In the genomic region with DNA sequence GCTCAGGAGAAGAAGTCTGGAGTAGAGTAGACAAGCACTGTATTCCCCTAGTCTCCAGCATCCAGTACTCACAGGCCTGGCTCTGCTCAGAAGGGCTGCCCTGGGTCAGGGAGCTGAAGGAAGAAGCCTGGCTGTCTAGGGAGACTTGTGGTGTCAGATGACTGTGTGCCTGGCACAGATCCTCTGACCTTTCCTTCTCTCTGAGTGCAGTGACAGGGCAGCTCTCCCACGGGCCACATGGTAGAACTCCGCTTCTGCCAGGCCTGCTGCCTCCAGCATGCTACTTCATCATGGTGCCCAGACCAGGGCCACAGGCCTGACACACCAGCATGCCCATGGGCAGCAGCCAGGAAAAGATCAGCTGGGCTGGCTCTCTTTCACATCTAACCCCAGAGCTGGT, we compare ENCODE assay signal across 8 mouse cellular contexts. TPM values are rescaled to one million over a fixed set of nuclear protein-coding genes. Genes with fewer than 3 reads are reported as not detected.
DNase-seq lines count a peak whose midpoint lies in the region; ATAC-seq and TF ChIP-seq lines count a peak whose summit lies in the region.

No protein-coding gene starts in this region.

- no peaks in the 10 kb centered on the region for H3K36me3 ChIP-seq in intestine, embryonic 16.5 days (ENCODE audit: control insufficient read depth, insufficient read depth, low read length)
- peaks cover 60% of the 10 kb centered on the region for H3K36me3 ChIP-seq in thymus, adult 2 months (ENCODE audit: control insufficient read depth, insufficient read depth, low read length)
- peaks cover 33% of the 10 kb centered on the region for H3K36me3 ChIP-seq in hindbrain, embryonic 10.5 days
- peaks cover 60% of the 10 kb centered on the region for H3K36me3 ChIP-seq in forebrain, embryonic 13.5 days (ENCODE audit: poor library complexity, severe bottlenecking)

- H3K4me2 ChIP-seq in intestine, embryonic 16.5 days (ENCODE audit: low read depth, low read length), result no peak overlapping the region
- H3K4me2 ChIP-seq in forebrain, embryonic 13.5 days, result no peak overlapping the region

- H3K27me3 ChIP-seq in intestine, embryonic 16.5 days (replicated peaks; ENCODE audit: control insufficient read depth, insufficient read depth, low read length), result no peaks in the 10 kb centered on the region
- no peaks in the 10 kb centered on the region for H3K27me3 ChIP-seq in thymus, adult 2 months (ENCODE audit: control insufficient read depth, insufficient read depth, low read length)
- no peaks in the 10 kb centered on the region for H3K27me3 ChIP-seq in hindbrain, embryonic 10.5 days (ENCODE audit: insufficient read depth, poor library complexity, severe bottlenecking)
- no peaks in the 10 kb centered on the region for H3K27me3 ChIP-seq in forebrain, embryonic 13.5 days

- TF ChIP-seq POLR2A in thymus, adult 2 months (IDR thresholded peaks at IDR 0.05; ENCODE audit: control insufficient read depth, extremely low read depth, insufficient read depth, low read length, poor library complexity), result no peak

- WGBS in intestine, embryonic 16.5 days, result 81% methylated on average over 2 of the region's 2 CpGs
- 82% methylated on average over 2 of the region's 2 CpGs for whole genome bisulfite sequencing in thymus, adult 2 months
- WGBS in hindbrain, embryonic 10.5 days, result 67% methylated on average over 2 of the region's 2 CpGs
- 89% methylated on average over 2 of the region's 2 CpGs for WGBS in forebrain, embryonic 13.5 days

- no peak overlapping the region for H3K9ac ChIP-seq in intestine, embryonic 16.5 days (ENCODE audit: low read depth, low read length)
- H3K9ac ChIP-seq in forebrain, embryonic 13.5 days, result no peak overlapping the region

- no peaks in the 10 kb centered on the region for H3K9me3 ChIP-seq in intestine, embryonic 16.5 days (ENCODE audit: control insufficient read depth, low read length)
- no peaks in the 10 kb centered on the region for H3K9me3 ChIP-seq in hindbrain, embryonic 10.5 days
- H3K9me3 ChIP-seq in forebrain, embryonic 13.5 days (replicated peaks), result no peaks in the 10 kb centered on the region

- H3K4me3 ChIP-seq in intestine, embryonic 16.5 days (ENCODE audit: low read length), result no peak overlapping the region
- no peak overlapping the region for H3K4me3 ChIP-seq in thymus, adult 2 months (ENCODE audit: control insufficient read depth, insufficient read depth, low read length)
- H3K4me3 ChIP-seq in hindbrain, embryonic 10.5 days, result no peak overlapping the region
- no peak overlapping the region for H3K4me3 ChIP-seq in forebrain, embryonic 13.5 days

- ATAC-seq in intestine, embryonic 16.5 days, result no peak
- ATAC-seq in forebrain, embryonic 13.5 days, result no peak

- H3K4me1 ChIP-seq in intestine, embryonic 16.5 days (ENCODE audit: control insufficient read depth, insufficient read depth, low read length), result peaks cover 37% of the 10 kb centered on the region
- peaks cover 48% of the 10 kb centered on the region for H3K4me1 ChIP-seq in thymus, adult 2 months (replicated peaks; ENCODE audit: control insufficient read depth, insufficient read depth, low read length)
- H3K4me1 ChIP-seq in hindbrain, embryonic 10.5 days (replicated peaks), result peaks cover 17% of the 10 kb centered on the region
- no peaks in the 10 kb centered on the region for H3K4me1 ChIP-seq in forebrain, embryonic 13.5 days

- peak; percentile 43 for DNase-seq in embryo, embryonic 10 days (ENCODE audit: low spot score)
- DNase-seq in embryo, embryonic 11 days, result no peak
- peak; percentile 74 for DNase-seq in 3T3-L1 (ENCODE audit: low read depth, low spot score)
- DNase-seq in cerebellum, postnatal 10 days, result peak; percentile 77 to 82
- DNase-seq in thymus, adult 2 months, result no peak
- no peak for DNase-seq in hindbrain, embryonic 10.5 days (ENCODE audit: low spot score)

- TF ChIP-seq CTCF in thymus, adult 2 months (IDR thresholded peaks at IDR 0.05; ENCODE audit: borderline replicate concordance, control insufficient read depth, extremely low read depth, insufficient read depth, low read length, poor library complexity), result no peak

- H3K27ac ChIP-seq in intestine, embryonic 16.5 days (ENCODE audit: low read length), result peak overlapping the region; percentile 12; the same call in 1 of the 2 replicates
- H3K27ac ChIP-seq in thymus, adult 2 months (ENCODE audit: control insufficient read depth, insufficient read depth, low read length), result no peak overlapping the region
- H3K27ac ChIP-seq in hindbrain, embryonic 10.5 days, result no peak overlapping the region
- no peak overlapping the region for H3K27ac ChIP-seq in forebrain, embryonic 13.5 days

RNA-seq across cellular contexts. Expression of a gene that starts 22.0 kb away (rescaled TPM):
- polyA plus RNA-seq in intestine, embryonic 16.5 days (2015; fragmentation: Nextera tagmentation; extraction: Ambion mirVana), result 84.2 and 98.1 TPM in 2 replicates
- polyA plus RNA-seq in thymus, adult 2 months (2012; rRNA removed), result 99.7 and 108 TPM in 2 replicates
- 68.8 and 80.6 TPM in 2 replicates for polyA plus RNA-seq in hindbrain, embryonic 10.5 days (2016; fragmentation: Nextera tagmentation; extraction: Ambion mirVana)
- 70.0 and 70.8 TPM in 2 replicates for polyA plus RNA-seq in forebrain, embryonic 13.5 days (2015; fragmentation: Nextera tagmentation; extraction: Ambion mirVana)

RNA-seq across cellular contexts. Expression of a gene that starts 34.4 kb away (rescaled TPM):
- polyA plus RNA-seq in intestine, embryonic 16.5 days (2015; fragmentation: Nextera tagmentation; extraction: Ambion mirVana), result 22.0 and 27.7 TPM in 2 replicates
- 207 and 214 TPM in 2 replicates for polyA plus RNA-seq in thymus, adult 2 months (2012; rRNA removed)
- polyA plus RNA-seq in hindbrain, embryonic 10.5 days (2016; fragmentation: Nextera tagmentation; extraction: Ambion mirVana), result 5.2 and 7.1 TPM in 2 replicates
- 11.3 and 11.7 TPM in 2 replicates for polyA plus RNA-seq in forebrain, embryonic 13.5 days (2015; fragmentation: Nextera tagmentation; extraction: Ambion mirVana)

RNA-seq across cellular contexts. Expression of a gene that starts 52.5 kb away (rescaled TPM):
- polyA plus RNA-seq in intestine, embryonic 16.5 days (2015; fragmentation: Nextera tagmentation; extraction: Ambion mirVana), result 5.6 and 6.0 TPM in 2 replicates
- polyA plus RNA-seq in thymus, adult 2 months (2012; rRNA removed), result 4.7 and 4.8 TPM in 2 replicates
- 4.9 and 6.4 TPM in 2 replicates for polyA plus RNA-seq in hindbrain, embryonic 10.5 days (2016; fragmentation: Nextera tagmentation; extraction: Ambion mirVana)
- 3.3 TPM in 2 replicates for polyA plus RNA-seq in forebrain, embryonic 13.5 days (2015; fragmentation: Nextera tagmentation; extraction: Ambion mirVana)

RNA-seq across cellular contexts. Expression of a gene that starts 56.0 kb away (rescaled TPM):
- polyA plus RNA-seq in intestine, embryonic 16.5 days (2015; fragmentation: Nextera tagmentation; extraction: Ambion mirVana), result 2.4 and 2.7 TPM in 2 replicates
- polyA plus RNA-seq in thymus, adult 2 months (2012; rRNA removed), result 3.0 and 3.2 TPM in 2 replicates
- polyA plus RNA-seq in hindbrain, embryonic 10.5 days (2016; fragmentation: Nextera tagmentation; extraction: Ambion mirVana), result 0.35 and 0.65 TPM in 2 replicates
- polyA plus RNA-seq in forebrain, embryonic 13.5 days (2015; fragmentation: Nextera tagmentation; extraction: Ambion mirVana), result 0.40 and 0.47 TPM in 2 replicates

Comparison
In these comparisons a context has a peak if more than half of its experiments do, and no peak if none do; other contexts are left out.
1. DNase-seq: peak in embryo, embryonic 10 days (single experiment), 3T3-L1 (single experiment) and cerebellum, postnatal 10 days (2 of 2); none in embryo, embryonic 11 days (single experiment), thymus, adult 2 months (single experiment) and hindbrain, embryonic 10.5 days (single experiment).